Mouse (Mus musculus): Measurements from ENCODE around the gene Mobp. TPM values are rescaled to one million over a fixed set of nuclear protein-coding genes. Genes with fewer than 3 reads are reported as not detected.

Mobp gene
- total and polyA plus RNA-seq, 3 experiments, result 0.17 TPM; not detected in 2

GRCm38 (mm10) chr9:120129276-120129675, 20.2 kb upstream of the Mobp start:
- DNase-seq (ENCODE audit: extremely low read depth), result no peak
- dilution Hi-C loops (cut with MboI; ENCODE audit: extremely low pct_ligation_motif_present, extremely low pct_unique_long_range_greater_than_20kb, low sequenced_read_pairs), result no loop called here
- TF ChIP-seq USF2 (conservative IDR thresholded peaks at IDR 0.05; ENCODE audit: low read depth, low read length) (no peak), POLR2A (IDR thresholded peaks at IDR 0.05; ENCODE audit: low read depth, low read length) (0 out of 2 replicates have a peak, but pooled peaks have one; percentile 4)
- in situ Hi-C loops (cut with MboI; ENCODE audit: low pct_ligation_motif_present, low pct_unique_long_range_greater_than_20kb, low sequenced_read_pairs), result no loop called here
- Histone ChIP-seq H3K4me2 (ENCODE audit: insufficient read depth, low read depth, poor library complexity, severe bottlenecking) (peak overlapping the region; percentile 98), H3K4me1 (ENCODE audit: control insufficient read depth in 1 of 2, insufficient read depth in 2 of 2) (peaks cover 9 to 62% of the 10 kb centered on the region in 2 experiments), H3K79me2 (replicated peaks; ENCODE audit: control insufficient read depth, extremely low read depth, insufficient read depth, poor library complexity, severe bottlenecking) (peaks cover 23% of the 10 kb centered on the region), H3K27me3 (replicated peaks) (no peaks in the 10 kb centered on the region), H3K36me3 (replicated peaks in 1 of 2; ENCODE audit: control insufficient read depth in 1 of 2, insufficient read depth in 1 of 2, low read length in 1 of 2) (peaks cover 45 to 52% of the 10 kb centered on the region in 2 experiments), H3K9ac (ENCODE audit: insufficient read depth, low read depth) (peak overlapping the region; percentile 99), H3K27ac (ENCODE audit: insufficient read depth, low read depth) (peak overlapping the region; percentile 42; the same call in 1 of the 2 replicates), H3K4me3 (replicated peaks in 1 of 3; ENCODE audit: low read depth in 2 of 3, low read length in 2 of 3, poor library complexity in 1 of 3) (peak overlapping the region; percentile 93 to 99 (median 98)), H3K9me3 (replicated peaks; ENCODE audit: low read length) (no peaks in the 10 kb centered on the region)

- no peak overlapping the region for H3K9ac ChIP-seq (ENCODE audit: insufficient read depth, low read depth)
- H3K27ac ChIP-seq (ENCODE audit: insufficient read depth, low read depth), result no peak overlapping the region
Measured at GRCm38 (mm10) chr9:120131784-120132288, 17.7 kb upstream of the Mobp start.

GRCm38 (mm10) chr9:120132980-120133754, 16.3 kb upstream of the Mobp start:
- DNase-seq (ENCODE audit: extremely low read depth), result peak; percentile 71
- H3K27ac ChIP-seq (ENCODE audit: insufficient read depth, low read depth), result no peak overlapping the region
- in situ Hi-C loops (cut with MboI; ENCODE audit: low pct_ligation_motif_present, low pct_unique_long_range_greater_than_20kb, low sequenced_read_pairs) (no loop called here), dilution Hi-C loops (cut with MboI; ENCODE audit: extremely low pct_ligation_motif_present, extremely low pct_unique_long_range_greater_than_20kb, low sequenced_read_pairs) (no loop called here)
- H3K4me1 ChIP-seq (ENCODE audit: control insufficient read depth in 1 of 2, insufficient read depth in 2 of 2), result peaks cover 7 to 46% of the 10 kb centered on the region in 2 experiments
- no peak overlapping the region for H3K4me3 ChIP-seq (replicated peaks in 1 of 3; ENCODE audit: low read depth in 2 of 3, low read length in 2 of 3, poor library complexity in 1 of 3)
- H3K9ac ChIP-seq (ENCODE audit: insufficient read depth, low read depth), result no peak overlapping the region
- H3K4me2 ChIP-seq (ENCODE audit: insufficient read depth, low read depth, poor library complexity, severe bottlenecking), result no peak overlapping the region
- H3K9me3 ChIP-seq (replicated peaks; ENCODE audit: low read length), result no peaks in the 10 kb centered on the region
- H3K36me3 ChIP-seq (replicated peaks in 1 of 2; ENCODE audit: control insufficient read depth in 1 of 2, insufficient read depth in 1 of 2, low read length in 1 of 2), result peaks cover 45 to 50% of the 10 kb centered on the region in 2 experiments
- H3K27me3 ChIP-seq (replicated peaks), result no peaks in the 10 kb centered on the region
- peaks cover 18% of the 10 kb centered on the region for H3K79me2 ChIP-seq (replicated peaks; ENCODE audit: control insufficient read depth, extremely low read depth, insufficient read depth, poor library complexity, severe bottlenecking)
- TF ChIP-seq USF2 (conservative IDR thresholded peaks at IDR 0.05; ENCODE audit: low read depth, low read length) (no peak), TBP (conservative IDR thresholded peaks at IDR 0.05; ENCODE audit: low read depth, low read length) (no peak), IRF4 (IDR thresholded peaks at IDR 0.05; ENCODE audit: low read depth, low read length) (no peak), SIN3A (IDR thresholded peaks at IDR 0.05; ENCODE audit: low read length) (peak; percentile 60; the same call in 1 of the 2 replicates), MXI1 (IDR thresholded peaks at IDR 0.05; ENCODE audit: low read depth, low read length) (0 out of 2 replicates have a peak, but pooled peaks have one; percentile 46), GABPA (IDR thresholded peaks at IDR 0.05; ENCODE audit: insufficient replicate concordance, low read depth, low read length) (no peak), MEF2A (IDR thresholded peaks at IDR 0.05; ENCODE audit: borderline replicate concordance, low read depth, low read length) (0 out of 2 replicates have a peak, but pooled peaks have one; percentile 16), PAX5 (IDR thresholded peaks at IDR 0.05; ENCODE audit: low read length) (no peak), JUND (conservative IDR thresholded peaks at IDR 0.05; ENCODE audit: low read depth, low read length) (0 out of 2 replicates have a peak, but pooled peaks have one; percentile 27), EP300 (IDR thresholded peaks at IDR 0.05; ENCODE audit: low read length) (peak; percentile 37; the same call in 1 of the 2 replicates), MAFK (IDR thresholded peaks at IDR 0.05; ENCODE audit: insufficient replicate concordance, low read length) (peak; percentile 69; the same call in 1 of the 2 replicates), RAD21 (IDR thresholded peaks at IDR 0.05; ENCODE audit: low read depth, low read length) (no peak), MAZ (IDR thresholded peaks at IDR 0.05; ENCODE audit: low read depth, low read length) (no peak; the same call in 1 of the 2 replicates), SMC3 (IDR thresholded peaks at IDR 0.05; ENCODE audit: low read depth, low read length) (no peak), RCOR1 (conservative IDR thresholded peaks at IDR 0.05; ENCODE audit: low read depth, low read length) (peak; percentile 92)

More at GRCm38 (mm10) chr9:120131784-120132288, 17.7 kb upstream of the Mobp start:
- H3K27me3 ChIP-seq (replicated peaks), result no peaks in the 10 kb centered on the region
- no peak overlapping the region for H3K4me2 ChIP-seq (ENCODE audit: insufficient read depth, low read depth, poor library complexity, severe bottlenecking)
- H3K79me2 ChIP-seq (replicated peaks; ENCODE audit: control insufficient read depth, extremely low read depth, insufficient read depth, poor library complexity, severe bottlenecking), result peaks cover 23% of the 10 kb centered on the region
- no peak overlapping the region for H3K4me3 ChIP-seq (replicated peaks in 1 of 3; ENCODE audit: low read depth in 2 of 3, low read length in 2 of 3, poor library complexity in 1 of 3)
- peaks cover 7 to 46% of the 10 kb centered on the region in 2 experiments for H3K4me1 ChIP-seq (ENCODE audit: control insufficient read depth in 1 of 2, insufficient read depth in 2 of 2)
- no peaks in the 10 kb centered on the region for H3K9me3 ChIP-seq (replicated peaks; ENCODE audit: low read length)
- H3K36me3 ChIP-seq (replicated peaks in 1 of 2; ENCODE audit: control insufficient read depth in 1 of 2, insufficient read depth in 1 of 2, low read length in 1 of 2), result peaks cover 45 to 51% of the 10 kb centered on the region in 2 experiments
- no peak for DNase-seq (ENCODE audit: extremely low read depth)
- no peak for TF ChIP-seq ZKSCAN1 (IDR thresholded peaks at IDR 0.05; ENCODE audit: borderline replicate concordance, low read depth, low read length)
- TF ChIP-seq MYC (IDR thresholded peaks at IDR 0.05; ENCODE audit: low read depth, low read length), result no peak
- no peak for TF ChIP-seq MXI1 (IDR thresholded peaks at IDR 0.05; ENCODE audit: low read depth, low read length)
- no peak for TF ChIP-seq TCF12 (IDR thresholded peaks at IDR 0.05; ENCODE audit: low read depth, low read length)
- no peak for TF ChIP-seq IRF4 (IDR thresholded peaks at IDR 0.05; ENCODE audit: low read depth, low read length)
- TF ChIP-seq ZC3H11A (IDR thresholded peaks at IDR 0.05; ENCODE audit: low read depth, low read length), result no peak
- TF ChIP-seq SIN3A (IDR thresholded peaks at IDR 0.05; ENCODE audit: low read length), result no peak
- TF ChIP-seq ZNF384 (IDR thresholded peaks at IDR 0.05; ENCODE audit: low read depth, low read length), result no peak
- TF ChIP-seq CTCF (conservative IDR thresholded peaks at IDR 0.05 in 1 of 2, IDR thresholded peaks at IDR 0.05 in 1 of 2; ENCODE audit: low read depth in 2 of 2, low read length in 2 of 2), result no peak
- no peak for TF ChIP-seq ELF1 (IDR thresholded peaks at IDR 0.05; ENCODE audit: low read depth, low read length)
- no peak for TF ChIP-seq SMC3 (IDR thresholded peaks at IDR 0.05; ENCODE audit: low read depth, low read length)
- no peak for TF ChIP-seq E2F4 (IDR thresholded peaks at IDR 0.05; ENCODE audit: insufficient replicate concordance, low read depth, low read length)
- TF ChIP-seq CHD2 (IDR thresholded peaks at IDR 0.05; ENCODE audit: low read length), result no peak
- TF ChIP-seq PAX5 (IDR thresholded peaks at IDR 0.05; ENCODE audit: low read length), result no peak
- no peak for TF ChIP-seq JUND (conservative IDR thresholded peaks at IDR 0.05; ENCODE audit: low read depth, low read length)
- TF ChIP-seq MAX (IDR thresholded peaks at IDR 0.05; ENCODE audit: low read length), result no peak
- no peak for TF ChIP-seq TBP (conservative IDR thresholded peaks at IDR 0.05; ENCODE audit: low read depth, low read length)
- TF ChIP-seq JUN (IDR thresholded peaks at IDR 0.05; ENCODE audit: insufficient read depth, low read depth, low read length), result no peak
- TF ChIP-seq GABPA (IDR thresholded peaks at IDR 0.05; ENCODE audit: insufficient replicate concordance, low read depth, low read length), result no peak
- no peak for TF ChIP-seq NRF1 (IDR thresholded peaks at IDR 0.05; ENCODE audit: low read depth, low read length)
- in situ Hi-C loops (cut with MboI; ENCODE audit: low pct_ligation_motif_present, low pct_unique_long_range_greater_than_20kb, low sequenced_read_pairs) (no loop called here), dilution Hi-C loops (cut with MboI; ENCODE audit: extremely low pct_ligation_motif_present, extremely low pct_unique_long_range_greater_than_20kb, low sequenced_read_pairs) (no loop called here)

Data from CH12.LX (cell line).